Mouse (Mus musculus): ENCODE results near the gene Pclo.
A peak's percentile ranks its signal among the peaks of the same experiment; 100 is the strongest.
"Not testable (repeated sequence)": the region's sequence is repeated elsewhere in the genome, so short reads cannot be mapped to it uniquely, and the experiment has no call there.

The Pclo gene

GRCm38 (mm10) chr5:14514631-14515523, at the start of gene Pclo:
Pclo (plus strand) TSS chr5:14514918.
- DNase-seq (ENCODE audit: low spot score in 2 of 2): peak; percentile 7 to 11

GRCm38 (mm10) chr5:14494431-14494830, 20.3 kb upstream of the Pclo start:
- DNase-seq (ENCODE audit: low spot score in 2 of 2): not testable (repeated sequence)

- no peak for DNase-seq (ENCODE audit: low spot score in 2 of 2)
Observed at GRCm38 (mm10) chr5:14508522-14508921, 6.2 kb upstream of the Pclo start.

GRCm38 (mm10) chr5:14509621-14510020, 5.1 kb upstream of the Pclo start:
- DNase-seq (ENCODE audit: low spot score in 2 of 2): no peak

- no peak for DNase-seq (ENCODE audit: low spot score in 2 of 2)
Observed at GRCm38 (mm10) chr5:14518131-14518832, 3.6 kb downstream of the Pclo start.

GRCm38 (mm10) chr5:14522006-14522405, 7.3 kb downstream of the Pclo start:
- no peak for DNase-seq (ENCODE audit: low spot score in 2 of 2)

- DNase-seq (ENCODE audit: low spot score in 2 of 2): no peak
Observed at GRCm38 (mm10) chr5:14526038-14526437, 11.3 kb downstream of the Pclo start.

- DNase-seq (ENCODE audit: low spot score in 2 of 2): no peak
Observed at GRCm38 (mm10) chr5:14527796-14528195, 13.1 kb downstream of the Pclo start.

GRCm38 (mm10) chr5:14531906-14532305, 17.2 kb downstream of the Pclo start:
- DNase-seq (ENCODE audit: low spot score in 2 of 2): no peak

- DNase-seq (ENCODE audit: low spot score in 2 of 2): no peak
Observed at GRCm38 (mm10) chr5:14539346-14539745, 24.6 kb downstream of the Pclo start.

- no peak for DNase-seq (ENCODE audit: low spot score in 2 of 2)
Observed at GRCm38 (mm10) chr5:14539961-14540627, 25.4 kb downstream of the Pclo start.

GRCm38 (mm10) chr5:14575626-14576025, 60.9 kb downstream of the Pclo start:
- DNase-seq (ENCODE audit: low spot score in 2 of 2): no peak

- DNase-seq (ENCODE audit: low spot score in 2 of 2): no peak
Observed at GRCm38 (mm10) chr5:14591479-14591878, 76.8 kb downstream of the Pclo start.

- DNase-seq (ENCODE audit: low spot score in 2 of 2): no peak
Observed at GRCm38 (mm10) chr5:14595426-14596013, 80.8 kb downstream of the Pclo start.

GRCm38 (mm10) chr5:14608318-14608717, 93.6 kb downstream of the Pclo start:
- DNase-seq (ENCODE audit: low spot score in 2 of 2): no peak

- DNase-seq (ENCODE audit: low spot score in 2 of 2): no peak
Observed at GRCm38 (mm10) chr5:14621146-14621545, 106.4 kb downstream of the Pclo start.

GRCm38 (mm10) chr5:14623360-14623759, 108.6 kb downstream of the Pclo start:
- no peak for DNase-seq (ENCODE audit: low spot score in 2 of 2)

- DNase-seq (ENCODE audit: low spot score in 2 of 2): no peak
Observed at GRCm38 (mm10) chr5:14641260-14641659, 126.5 kb downstream of the Pclo start.

GRCm38 (mm10) chr5:14645856-14646255, 131.1 kb downstream of the Pclo start:
- no peak for DNase-seq (ENCODE audit: low spot score in 2 of 2)

- no peak for DNase-seq (ENCODE audit: low spot score in 2 of 2)
Observed at GRCm38 (mm10) chr5:14660637-14661036, 145.9 kb downstream of the Pclo start.

- no peak for DNase-seq (ENCODE audit: low spot score in 2 of 2)
Observed at GRCm38 (mm10) chr5:14662180-14662579, 147.5 kb downstream of the Pclo start.

- no peak for DNase-seq (ENCODE audit: low spot score in 2 of 2)
Observed at GRCm38 (mm10) chr5:14662603-14663002, 147.9 kb downstream of the Pclo start.

Measured in thymus, postnatal 10 days (tissue).